Mouse (Mus musculus) forebrain, embryonic 15.5 days (tissue): ENCODE data around the gene Hid1. TPM values are rescaled to one million over a fixed set of nuclear protein-coding genes. Genes with fewer than 3 reads are reported as not detected.

Experiments
- ATAC-seq: fragments of 200-750 bp; cut with Nextera tagmentation; replicated peaks from 2 replicates; pipeline ENCODE4 v1.8.0; 2017; ENCODE audit warnings: mild to moderate bottlenecking, moderate TSS enrichment, moderate library complexity
- H3K27ac ChIP-seq: fragments of 300-500 bp; sonication (generic); replicated peaks from 2 replicates; pipeline ENCODE4 v1.5.1; 2015; ENCODE audit warnings: mild to moderate bottlenecking, inconsistent platforms
- H3K27me3 ChIP-seq: fragments of 300-500 bp; sonication (generic); 2 replicates; pipeline ENCODE4 v1.6.1; 2015; ENCODE audit warnings: inconsistent platforms
- H3K36me3 ChIP-seq: fragments of 300-500 bp; sonication (generic); 2 replicates; pipeline ENCODE4 v1.6.1; 2015; ENCODE audit warnings: mild to moderate bottlenecking, inconsistent platforms
- H3K4me1 ChIP-seq: fragments of 300-500 bp; sonication (generic); 2 replicates; pipeline ENCODE4 v1.6.1; 2015; ENCODE audit warnings: inconsistent platforms
- H3K4me2 ChIP-seq: fragments of 300-500 bp; sonication (generic); replicated peaks from 2 replicates; pipeline ENCODE4 v1.6.1; 2015; ENCODE audit warnings: mild to moderate bottlenecking, inconsistent platforms
- H3K4me3 ChIP-seq: fragments of 300-500 bp; sonication (generic); 2 replicates; pipeline ENCODE4 v1.5.1; 2015; ENCODE audit warnings: mild to moderate bottlenecking, inconsistent platforms
- H3K9ac ChIP-seq: fragments of 300-500 bp; sonication (generic); replicated peaks from 2 replicates; pipeline ENCODE4 v1.6.1; 2015; ENCODE audit warnings: mild to moderate bottlenecking, inconsistent platforms
- H3K9me3 ChIP-seq: fragments of 300-500 bp; sonication (generic); 2 replicates; pipeline ENCODE4 v1.6.1; 2016; ENCODE audit warnings: inconsistent platforms
- WGBS: fragments of 180-500 bp; shearing (Covaris S2); methylation state at CpG from one replicate; pipeline ENCODE4 v1.1.7; 2015; ENCODE audit warnings: mixed read lengths; 5-methylcytosine and 5-hydroxymethylcytosine counted together
- polyA plus RNA-seq: library from polyadenylated mRNA; unstranded; fragments of >200 nt; fragmentation: Nextera tagmentation; extraction: Ambion mirVana; gene quantifications from 2 replicates; pipeline ENCODE4 v1.2.1, GENCODE M21; 2015

Gene Hid1
- polyA plus RNA-seq, 1 experiment from 2014 or later = 48.9 TPM

DNA sequence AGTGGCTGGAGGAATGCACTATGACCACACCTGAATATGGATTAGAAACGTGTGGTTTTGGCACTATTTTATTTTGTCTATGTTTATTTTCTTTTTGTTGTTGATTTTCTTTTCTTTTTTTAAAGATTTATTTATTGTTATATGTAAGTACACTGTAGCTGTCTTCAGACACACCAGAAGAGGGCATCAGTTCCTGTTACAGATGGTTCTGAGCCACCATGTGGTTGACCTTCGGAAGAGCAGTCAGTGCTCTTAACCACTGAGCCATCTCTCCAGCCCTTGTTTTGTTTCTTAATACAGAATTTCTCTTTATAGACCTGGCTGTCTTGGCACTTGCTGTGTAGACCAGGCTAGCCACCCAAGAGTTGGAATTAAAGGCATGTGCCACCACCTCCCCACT, 5.2 kb upstream of the Hid1 start:
- Histone ChIP-seq H3K9me3 (no peaks in the 10 kb centered on the region), H3K27me3 (no peaks in the 10 kb centered on the region), H3K27ac (no peak overlapping the region), H3K4me1 (peaks cover 17% of the 10 kb centered on the region), H3K4me2 (no peak overlapping the region), H3K36me3 (no peaks in the 10 kb centered on the region), H3K4me3 (no peak overlapping the region), H3K9ac (no peak overlapping the region)
- ATAC-seq = no peak
- 48% methylated on average over 2 of the region's 2 CpGs for WGBS

- Histone ChIP-seq H3K4me1 (peaks cover 19% of the 10 kb centered on the region), H3K9ac (no peak overlapping the region), H3K27me3 (no peaks in the 10 kb centered on the region), H3K27ac (no peak overlapping the region), H3K4me3 (no peak overlapping the region), H3K4me2 (no peak overlapping the region), H3K36me3 (no peaks in the 10 kb centered on the region), H3K9me3 (no peaks in the 10 kb centered on the region)
- no peak for ATAC-seq
- 73% methylated on average over 1 of the region's 1 CpGs for WGBS
These were observed 4.5 kb upstream of the Hid1 start for GRCm38 (mm10) chr11:115372015-115372414.

GRCm38 (mm10) chr11:115371354-115371753, 3.8 kb upstream of the Hid1 start:
- Histone ChIP-seq H3K27me3 (no peaks in the 10 kb centered on the region), H3K9me3 (no peaks in the 10 kb centered on the region), H3K4me3 (no peak overlapping the region), H3K9ac (no peak overlapping the region), H3K4me2 (no peak overlapping the region), H3K4me1 (peaks cover 26% of the 10 kb centered on the region), H3K36me3 (no peaks in the 10 kb centered on the region), H3K27ac (no peak overlapping the region)
- no peak for ATAC-seq
- 72% methylated on average over 8 of the region's 8 CpGs for WGBS

GRCm38 (mm10) chr11:115370368-115370767, 2.8 kb upstream of the Hid1 start:
- H3K27ac ChIP-seq = no peak overlapping the region
- no peak for ATAC-seq
- no peaks in the 10 kb centered on the region for H3K9me3 ChIP-seq
- no peaks in the 10 kb centered on the region for H3K36me3 ChIP-seq
- H3K9ac ChIP-seq = no peak overlapping the region
- WGBS = 64% methylated on average over 7 of the region's 7 CpGs
- peaks cover 32% of the 10 kb centered on the region for H3K4me1 ChIP-seq
- no peaks in the 10 kb centered on the region for H3K27me3 ChIP-seq
- H3K4me3 ChIP-seq = no peak overlapping the region
- no peak overlapping the region for H3K4me2 ChIP-seq

- WGBS = under 1% methylated on average over 28 of the region's 28 CpGs
- ATAC-seq = peak; percentile 80
- H3K4me3 ChIP-seq = peak overlapping the region; percentile 57
These were observed 706 bp downstream of the Hid1 start for GRCm38 (mm10) chr11:115366706-115367394.

DNA sequence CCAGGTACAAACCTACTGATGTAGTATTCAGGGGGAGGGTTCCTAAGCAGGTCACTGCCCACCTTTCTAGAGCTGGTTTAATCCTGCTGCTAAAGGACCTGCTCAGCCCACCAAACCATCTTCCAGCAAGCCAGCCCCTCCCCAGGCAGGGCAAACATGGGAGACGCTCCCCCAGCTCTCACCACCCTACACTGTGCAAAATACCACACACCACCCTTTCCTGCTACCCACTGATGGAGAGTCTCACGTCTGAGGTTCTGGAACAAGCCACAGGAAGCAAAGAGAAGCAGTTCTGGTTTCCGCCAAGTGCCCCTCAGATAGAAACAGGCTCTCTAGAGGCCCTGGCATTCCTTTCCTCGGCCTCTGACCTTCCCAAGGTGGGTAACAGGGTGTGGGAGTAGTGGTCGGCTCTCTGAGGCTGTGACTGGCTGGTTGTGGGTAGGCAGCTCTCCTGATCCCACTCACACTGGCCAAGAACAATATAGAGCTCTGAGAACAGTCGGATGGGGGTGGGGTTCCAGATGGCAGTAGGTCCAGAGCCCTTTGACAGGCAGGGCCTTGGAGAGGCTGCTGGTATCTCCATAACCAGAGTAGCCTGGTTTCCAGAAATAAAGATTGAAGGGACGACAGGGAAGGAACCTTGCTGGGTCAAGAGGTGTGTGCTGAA, 1.4 kb downstream of the Hid1 start:
- peak overlapping the region; percentile 74 for H3K4me2 ChIP-seq
- H3K36me3 ChIP-seq = no peaks in the 10 kb centered on the region
- peak overlapping the region; percentile 82 for H3K27ac ChIP-seq
- H3K9ac ChIP-seq = peak overlapping the region; percentile 77; the same call in 1 of the 2 replicates
- peak overlapping the region; percentile 57 for H3K4me3 ChIP-seq
- H3K4me1 ChIP-seq = peaks cover 18% of the 10 kb centered on the region
- no peaks in the 10 kb centered on the region for H3K27me3 ChIP-seq
- WGBS = 47% methylated on average over 7 of the region's 7 CpGs
- no peaks in the 10 kb centered on the region for H3K9me3 ChIP-seq
- peak; percentile 23; the same call in 1 of the 2 replicates for ATAC-seq

More at GRCm38 (mm10) chr11:115366706-115367394, 706 bp downstream of the Hid1 start:
- no peaks in the 10 kb centered on the region for H3K36me3 ChIP-seq
- no peaks in the 10 kb centered on the region for H3K27me3 ChIP-seq
- peak overlapping the region; percentile 74 for H3K4me2 ChIP-seq
- H3K27ac ChIP-seq = peak overlapping the region; percentile 82
- H3K4me1 ChIP-seq = peaks cover 18% of the 10 kb centered on the region
- peak overlapping the region; percentile 77 for H3K9ac ChIP-seq
- H3K9me3 ChIP-seq = no peaks in the 10 kb centered on the region

DNA sequence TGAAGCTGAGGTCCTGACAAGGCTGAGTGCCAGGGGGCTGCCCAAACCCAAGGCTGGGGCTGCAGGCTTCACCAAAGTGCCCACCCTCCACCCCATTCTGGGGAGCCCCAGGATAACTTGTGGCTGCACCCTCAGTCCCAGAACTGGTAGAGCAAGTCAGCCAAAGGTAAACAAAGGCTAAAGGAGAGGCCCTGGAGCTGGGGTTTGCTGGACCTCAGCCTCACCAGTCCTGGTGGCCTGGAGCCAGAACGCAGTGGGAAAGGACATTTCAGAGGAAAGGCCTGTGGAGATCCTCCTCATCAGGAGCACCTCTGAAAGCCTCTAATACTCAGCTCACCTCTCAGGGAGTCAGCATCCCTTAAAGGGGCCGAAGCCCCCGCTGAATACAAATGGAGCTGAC, 3.4 kb downstream of the Hid1 start:
- no peaks in the 10 kb centered on the region for H3K9me3 ChIP-seq
- 91% methylated on average over 3 of the region's 3 CpGs for WGBS
- ATAC-seq = no peak
- peaks cover 22% of the 10 kb centered on the region for H3K4me1 ChIP-seq
- no peak overlapping the region for H3K4me2 ChIP-seq
- no peak overlapping the region for H3K4me3 ChIP-seq
- no peaks in the 10 kb centered on the region for H3K27me3 ChIP-seq
- H3K36me3 ChIP-seq = no peaks in the 10 kb centered on the region
- no peak overlapping the region for H3K27ac ChIP-seq
- H3K9ac ChIP-seq = no peak overlapping the region

DNA sequence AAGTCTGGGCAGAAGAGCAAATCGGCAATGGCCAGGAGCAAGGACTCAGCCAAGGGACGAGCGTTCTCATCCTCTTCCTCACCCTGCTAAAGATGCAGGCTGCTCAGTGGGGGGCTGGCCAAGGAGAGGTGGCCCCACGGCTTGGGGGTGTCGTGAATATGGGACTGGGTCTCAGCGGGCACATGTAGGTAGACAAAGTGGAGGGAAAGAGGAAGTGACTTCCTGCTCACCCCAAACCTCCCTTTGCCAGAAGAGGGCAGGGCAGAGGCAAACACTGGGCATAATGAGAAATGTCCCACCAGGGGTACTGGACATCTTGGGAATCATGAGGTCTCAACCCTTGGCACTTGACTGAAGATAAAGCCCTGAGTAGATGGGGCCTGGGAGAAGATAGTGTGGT, 7.8 kb downstream of the Hid1 start:
- Histone ChIP-seq H3K4me2 (no peak overlapping the region), H3K9ac (no peak overlapping the region), H3K4me1 (peaks cover 11% of the 10 kb centered on the region), H3K4me3 (no peak overlapping the region), H3K9me3 (no peaks in the 10 kb centered on the region), H3K27me3 (no peaks in the 10 kb centered on the region), H3K36me3 (0 out of 2 replicates have a peak, but pooled peaks cover 6% of the 10 kb centered on the region), H3K27ac (no peak overlapping the region)
- 61% methylated on average over 6 of the region's 6 CpGs for WGBS
- no peak for ATAC-seq

GRCm38 (mm10) chr11:115359293-115359692, 8.3 kb downstream of the Hid1 start:
- H3K4me3 ChIP-seq = no peak overlapping the region
- H3K4me2 ChIP-seq = no peak overlapping the region
- no peak overlapping the region for H3K27ac ChIP-seq
- H3K27me3 ChIP-seq = no peaks in the 10 kb centered on the region
- peaks cover 11% of the 10 kb centered on the region for H3K4me1 ChIP-seq
- WGBS = 53% methylated on average over 3 of the region's 3 CpGs
- no peak overlapping the region for H3K9ac ChIP-seq
- 0 out of 2 replicates have a peak, but pooled peaks cover 6% of the 10 kb centered on the region for H3K36me3 ChIP-seq
- ATAC-seq = peak; percentile 49
- no peaks in the 10 kb centered on the region for H3K9me3 ChIP-seq

GRCm38 (mm10) chr11:115358468-115358867, 9.1 kb downstream of the Hid1 start:
- Histone ChIP-seq H3K4me2 (no peak overlapping the region), H3K27me3 (no peaks in the 10 kb centered on the region), H3K4me3 (no peak overlapping the region), H3K9me3 (no peaks in the 10 kb centered on the region), H3K36me3 (0 out of 2 replicates have a peak, but pooled peaks cover 6% of the 10 kb centered on the region), H3K27ac (no peak overlapping the region), H3K4me1 (peaks cover 11% of the 10 kb centered on the region), H3K9ac (no peak overlapping the region)
- ATAC-seq = peak; percentile 39; the same call in 1 of the 2 replicates
- WGBS = 11% methylated on average over 5 of the region's 5 CpGs

GRCm38 (mm10) chr11:115354183-115354582, 13.4 kb downstream of the Hid1 start:
- 9% methylated on average over 8 of the region's 8 CpGs for WGBS
- no peak overlapping the region for H3K9ac ChIP-seq
- no peak overlapping the region for H3K27ac ChIP-seq
- H3K4me2 ChIP-seq = no peak overlapping the region
- peaks cover 27% of the 10 kb centered on the region; the same call in 1 of the 2 replicates for H3K36me3 ChIP-seq
- peak; percentile 68 for ATAC-seq
- no peak overlapping the region for H3K4me3 ChIP-seq
- H3K27me3 ChIP-seq = no peaks in the 10 kb centered on the region
- no peaks in the 10 kb centered on the region for H3K9me3 ChIP-seq
- H3K4me1 ChIP-seq = peaks cover 8% of the 10 kb centered on the region

DNA sequence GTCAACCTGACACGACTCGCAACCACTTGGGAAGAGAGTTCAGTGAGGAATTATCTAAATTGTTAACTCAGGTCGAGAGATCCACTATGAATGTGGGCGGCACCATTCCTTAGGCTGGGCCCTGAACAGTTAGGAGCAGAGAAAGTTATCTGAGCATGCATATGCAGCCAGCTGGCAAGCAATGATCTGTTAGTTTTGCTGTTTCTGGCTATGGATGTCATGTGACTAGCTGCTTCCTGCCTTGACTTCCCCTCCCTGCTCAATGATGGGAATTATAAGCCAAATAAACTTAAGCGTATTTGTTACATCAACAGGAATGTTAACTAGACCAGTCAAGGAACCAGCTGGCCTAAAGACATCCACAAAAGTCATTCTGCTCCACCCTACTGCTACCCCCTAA, 14.2 kb downstream of the Hid1 start:
- Histone ChIP-seq H3K4me2 (no peak overlapping the region), H3K9ac (no peak overlapping the region), H3K27ac (no peak overlapping the region), H3K27me3 (no peaks in the 10 kb centered on the region), H3K4me1 (no peaks in the 10 kb centered on the region; the same call in 1 of the 2 replicates), H3K9me3 (no peaks in the 10 kb centered on the region), H3K36me3 (peaks cover 27% of the 10 kb centered on the region; the same call in 1 of the 2 replicates), H3K4me3 (no peak overlapping the region)
- WGBS = 94% methylated on average over 5 of the region's 5 CpGs
- ATAC-seq = no peak
